Mouse (Mus musculus): Measurements from ENCODE around the gene Olfr591. TPM values are rescaled to one million over a fixed set of nuclear protein-coding genes. Genes with fewer than 3 reads are reported as not detected.

The Olfr591 gene
- polyA plus RNA-seq, 1 experiment from 2014 or later = not detected

DNA sequence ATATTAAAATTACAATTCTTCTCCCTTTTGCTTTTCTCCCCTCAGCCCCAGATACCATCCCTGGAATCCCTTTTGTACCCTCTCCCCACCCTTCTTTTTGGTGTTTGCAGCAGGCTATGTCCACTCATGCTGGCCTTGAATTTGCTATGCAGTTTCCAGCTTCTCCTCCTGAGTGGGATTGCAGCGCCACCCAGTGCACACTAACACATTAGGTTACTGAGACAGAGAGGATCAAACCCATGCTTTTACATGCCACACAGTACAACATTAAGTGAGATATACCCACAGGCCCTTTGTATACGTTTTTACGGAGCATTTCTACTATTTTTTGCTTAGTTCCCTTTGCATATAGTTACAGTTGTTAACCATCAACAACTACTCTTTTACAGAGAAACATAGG is 58.7 kb downstream of the Olfr591 start:
- Histone ChIP-seq H3K9ac (ENCODE audit: low read depth, low read length) (no peak overlapping the region), H3K4me3 (ENCODE audit: low read depth, low read length) (no peak overlapping the region), H3K27ac (ENCODE audit: low read length) (no peak overlapping the region), H3K9me3 (replicated peaks; ENCODE audit: control insufficient read depth, low read length) (no peaks in the 10 kb centered on the region), H3K36me3 (ENCODE audit: control insufficient read depth, insufficient read depth) (no peaks in the 10 kb centered on the region), H3K4me1 (ENCODE audit: control insufficient read depth, low read depth, low read length) (no peaks in the 10 kb centered on the region), H3K27me3 (ENCODE audit: control insufficient read depth, insufficient read depth, low read depth, low read length) (no peaks in the 10 kb centered on the region), H3K4me2 (ENCODE audit: low read depth, low read length) (no peak overlapping the region)
- no peak for ATAC-seq (ENCODE audit: low read depth)
- WGBS (ENCODE audit: insufficient replicate concordance) = 36% methylated on average over 3 of the region's 3 CpGs

Other genes starting within 250 kb of the Olfr591 start
- gene Olfr573-ps1, start 235.8 kb downstream of the Olfr591 start, polyA plus RNA-seq (2015; fragmentation: Nextera tagmentation; extraction: Ambion mirVana) = not detected in 2 replicates
- gene Olfr574, start 229.9 kb downstream of the Olfr591 start, polyA plus RNA-seq (2015; fragmentation: Nextera tagmentation; extraction: Ambion mirVana) = not detected in 2 replicates
- not detected in 2 replicates for gene Olfr575, start 219.6 kb downstream of the Olfr591 start, polyA plus RNA-seq (2015; fragmentation: Nextera tagmentation; extraction: Ambion mirVana)
- gene Olfr576, start 215.7 kb downstream of the Olfr591 start, polyA plus RNA-seq (2015; fragmentation: Nextera tagmentation; extraction: Ambion mirVana) = not detected in 2 replicates
- gene Olfr577, start 202.4 kb downstream of the Olfr591 start, polyA plus RNA-seq (2015; fragmentation: Nextera tagmentation; extraction: Ambion mirVana) = not detected in 2 replicates
- gene Olfr578, start 189.0 kb downstream of the Olfr591 start, polyA plus RNA-seq (2015; fragmentation: Nextera tagmentation; extraction: Ambion mirVana) = not detected in 2 replicates
- gene Olfr582, start 140.3 kb downstream of the Olfr591 start, polyA plus RNA-seq (2015; fragmentation: Nextera tagmentation; extraction: Ambion mirVana) = not detected in 2 replicates
- not detected in 2 replicates for gene Olfr583, start 127.0 kb downstream of the Olfr591 start, polyA plus RNA-seq (2015; fragmentation: Nextera tagmentation; extraction: Ambion mirVana)
- gene Olfr584, start 96.5 kb downstream of the Olfr591 start, polyA plus RNA-seq (2015; fragmentation: Nextera tagmentation; extraction: Ambion mirVana) = not detected in 2 replicates
- not detected in 2 replicates for gene Olfr585, start 80.6 kb downstream of the Olfr591 start, polyA plus RNA-seq (2015; fragmentation: Nextera tagmentation; extraction: Ambion mirVana)
- gene Olfr586, start 52.7 kb downstream of the Olfr591 start, polyA plus RNA-seq (2015; fragmentation: Nextera tagmentation; extraction: Ambion mirVana) = not detected in 2 replicates
- not detected in 2 replicates for gene Olfr588-ps1, start 37.5 kb downstream of the Olfr591 start, polyA plus RNA-seq (2015; fragmentation: Nextera tagmentation; extraction: Ambion mirVana)
- not detected in 2 replicates for gene Olfr589, start 22.0 kb downstream of the Olfr591 start, polyA plus RNA-seq (2015; fragmentation: Nextera tagmentation; extraction: Ambion mirVana)
- not detected in 2 replicates for gene Olfr592, start 6.5 kb upstream of the Olfr591 start, polyA plus RNA-seq (2015; fragmentation: Nextera tagmentation; extraction: Ambion mirVana)
- not detected in 2 replicates for gene Olfr593, start 33.5 kb upstream of the Olfr591 start, polyA plus RNA-seq (2015; fragmentation: Nextera tagmentation; extraction: Ambion mirVana)
- not detected in 2 replicates for gene Olfr594, start 38.7 kb upstream of the Olfr591 start, polyA plus RNA-seq (2015; fragmentation: Nextera tagmentation; extraction: Ambion mirVana)
- not detected in 2 replicates for gene Usp17ld, start 74.2 kb upstream of the Olfr591 start, polyA plus RNA-seq (2015; fragmentation: Nextera tagmentation; extraction: Ambion mirVana)
- gene Olfr596, start 127.3 kb upstream of the Olfr591 start, polyA plus RNA-seq (2015; fragmentation: Nextera tagmentation; extraction: Ambion mirVana) = not detected in 2 replicates
- not detected in 2 replicates for gene Olfr597, start 138.0 kb upstream of the Olfr591 start, polyA plus RNA-seq (2015; fragmentation: Nextera tagmentation; extraction: Ambion mirVana)
- not detected in 2 replicates for gene Olfr598, start 145.2 kb upstream of the Olfr591 start, polyA plus RNA-seq (2015; fragmentation: Nextera tagmentation; extraction: Ambion mirVana)
- gene Olfr599, start 157.6 kb upstream of the Olfr591 start, polyA plus RNA-seq (2015; fragmentation: Nextera tagmentation; extraction: Ambion mirVana) = not detected in 2 replicates
- not detected in 2 replicates for gene Olfr600, start 171.3 kb upstream of the Olfr591 start, polyA plus RNA-seq (2015; fragmentation: Nextera tagmentation; extraction: Ambion mirVana)
- gene Olfr601, start 184.3 kb upstream of the Olfr591 start, polyA plus RNA-seq (2015; fragmentation: Nextera tagmentation; extraction: Ambion mirVana) = not detected in 2 replicates
- not detected in 2 replicates for gene Olfr603, start 207.8 kb upstream of the Olfr591 start, polyA plus RNA-seq (2015; fragmentation: Nextera tagmentation; extraction: Ambion mirVana)
- gene Usp17lc, start 236.7 kb upstream of the Olfr591 start, polyA plus RNA-seq (2015; fragmentation: Nextera tagmentation; extraction: Ambion mirVana) = not detected in 2 replicates

All from liver, embryonic 16.5 days (tissue).